Mouse (Mus musculus): ENCODE results near the gene Cdc14b.

DNA sequence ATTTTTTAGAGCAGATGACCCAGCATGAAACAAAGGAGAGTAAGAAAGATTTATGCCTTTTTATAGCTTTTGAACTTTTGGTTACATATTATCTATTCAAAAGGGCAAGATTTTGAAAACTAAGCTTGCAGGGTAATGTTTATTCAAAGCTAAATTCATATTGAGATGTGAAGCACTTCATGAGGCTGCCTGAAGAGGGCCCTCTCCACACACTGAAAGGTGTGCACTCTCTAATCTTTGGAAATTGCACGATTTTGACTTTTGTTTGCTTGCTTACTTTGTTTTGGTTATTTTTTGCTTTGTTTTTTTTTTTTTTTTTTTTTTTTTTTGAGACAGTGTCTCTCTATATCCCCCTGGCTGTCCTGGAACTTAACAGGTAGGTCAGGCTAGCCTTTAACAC lies 24.7 kb downstream of the Cdc14b start:
- TF ChIP-seq CTCF (IDR thresholded peaks at IDR 0.05; ENCODE audit: low read depth, low read length) (peak; percentile 44; the same call in 1 of the 2 replicates), POLR2A (IDR thresholded peaks at IDR 0.05; ENCODE audit: extremely low read depth, insufficient read depth, low read length) (no peak)

Data from liver, adult 2 months (tissue).